Mouse (Mus musculus): Measurements from ENCODE around the gene Lpp.
A peak's percentile ranks its signal among the peaks of the same experiment; 100 is the strongest.

Lpp gene

GRCm38 (mm10) chr16:24919349-24920012, 526.2 kb downstream of the Lpp start:
- DNase-seq (ENCODE audit: low spot score in 2 of 2) = no peak

GRCm38 (mm10) chr16:24930070-24930469, 536.8 kb downstream of the Lpp start:
- DNase-seq (ENCODE audit: low spot score in 2 of 2) = no peak

- no peak for DNase-seq (ENCODE audit: low spot score in 2 of 2)
Observed at GRCm38 (mm10) chr16:24930621-24931020, 537.3 kb downstream of the Lpp start.

- DNase-seq (ENCODE audit: low spot score in 2 of 2) = no peak
Observed at GRCm38 (mm10) chr16:24932816-24933215, 539.5 kb downstream of the Lpp start.

- DNase-seq (ENCODE audit: low spot score in 2 of 2) = no peak
Observed at GRCm38 (mm10) chr16:24933691-24934090, 540.4 kb downstream of the Lpp start.

GRCm38 (mm10) chr16:24941306-24942160, 548.2 kb downstream of the Lpp start:
- no peak for DNase-seq (ENCODE audit: low spot score in 2 of 2)

- no peak for DNase-seq (ENCODE audit: low spot score in 2 of 2)
Observed at GRCm38 (mm10) chr16:24943486-24944261, 550.4 kb downstream of the Lpp start.

GRCm38 (mm10) chr16:24946356-24946755, 553.0 kb downstream of the Lpp start:
- DNase-seq (ENCODE audit: low spot score in 2 of 2) = no peak

- no peak for DNase-seq (ENCODE audit: low spot score in 2 of 2)
Observed at GRCm38 (mm10) chr16:24947485-24947884, 554.2 kb downstream of the Lpp start.

GRCm38 (mm10) chr16:24948091-24948690, 554.9 kb downstream of the Lpp start:
- no peak for DNase-seq (ENCODE audit: low spot score in 2 of 2)

GRCm38 (mm10) chr16:24949265-24949664, 556.0 kb downstream of the Lpp start:
- no peak for DNase-seq (ENCODE audit: low spot score in 2 of 2)

GRCm38 (mm10) chr16:24950112-24950743, 556.9 kb downstream of the Lpp start:
- DNase-seq (ENCODE audit: low spot score in 2 of 2) = no peak

- no peak for DNase-seq (ENCODE audit: low spot score in 2 of 2)
Observed at GRCm38 (mm10) chr16:24951909-24952308, 558.6 kb downstream of the Lpp start.

- no peak for DNase-seq (ENCODE audit: low spot score in 2 of 2)
Observed at GRCm38 (mm10) chr16:24955054-24955453, 561.7 kb downstream of the Lpp start.

GRCm38 (mm10) chr16:24958661-24959060, 565.4 kb downstream of the Lpp start:
- DNase-seq (ENCODE audit: low spot score in 2 of 2) = no peak

GRCm38 (mm10) chr16:24960901-24961806, 567.8 kb downstream of the Lpp start:
- peak; percentile 13 to 58 for DNase-seq (ENCODE audit: low spot score in 2 of 2)

- DNase-seq (ENCODE audit: low spot score in 2 of 2) = no peak
Observed at GRCm38 (mm10) chr16:24964311-24964710, 571.0 kb downstream of the Lpp start.

- DNase-seq (ENCODE audit: low spot score in 2 of 2) = no peak
Observed at GRCm38 (mm10) chr16:24965091-24965490, 571.8 kb downstream of the Lpp start.

GRCm38 (mm10) chr16:24966460-24966859, 573.2 kb downstream of the Lpp start:
- peak; percentile 26 to 39 for DNase-seq (ENCODE audit: low spot score in 2 of 2)

- no peak for DNase-seq (ENCODE audit: low spot score in 2 of 2)
Observed at GRCm38 (mm10) chr16:24973009-24973631, 579.8 kb downstream of the Lpp start.
